Mouse (Mus musculus) heart, embryonic 10.5 days (tissue): ENCODE data around the gene Folr1. TPM values are rescaled to one million over a fixed set of nuclear protein-coding genes. Genes with fewer than 3 reads are reported as not detected.

Experiments
- DNase-seq: peaks from one replicate; pipeline ENCODE4 v3.0.0-alpha.2; 2017; ENCODE audit warnings: low spot score
- H3K27ac ChIP-seq: fragments of 300-500 bp; sonication (generic); 2 replicates; pipeline ENCODE4 v1.5.1; 2016; ENCODE audit warnings: mild to moderate bottlenecking
- H3K27me3 ChIP-seq: fragments of 300-500 bp; sonication (generic); 2 replicates; pipeline ENCODE4 v1.6.1; 2016; ENCODE audit warnings: mild to moderate bottlenecking; ENCODE audit not compliant: poor library complexity, insufficient read depth, severe bottlenecking
- H3K36me3 ChIP-seq: fragments of 300-500 bp; sonication (generic); 2 replicates; pipeline ENCODE4 v1.6.1; 2016; ENCODE audit warnings: mild to moderate bottlenecking, moderate library complexity
- H3K4me1 ChIP-seq: fragments of 300-500 bp; sonication (generic); 2 replicates; pipeline ENCODE4 v1.6.1; 2016; ENCODE audit warnings: mild to moderate bottlenecking
- H3K4me3 ChIP-seq: fragments of 300-500 bp; sonication (generic); 2 replicates; pipeline ENCODE4 v1.5.1; 2016; ENCODE audit warnings: mild to moderate bottlenecking, moderate library complexity
- H3K9me3 ChIP-seq: fragments of 300-500 bp; sonication (generic); 2 replicates; pipeline ENCODE4 v1.6.1; 2016; ENCODE audit warnings: mild to moderate bottlenecking, moderate library complexity
- WGBS: fragments of 180-500 bp; shearing (Covaris S2); methylation state at CpG from one replicate; pipeline ENCODE4 v1.1.7; 2016; 5-methylcytosine and 5-hydroxymethylcytosine counted together
- polyA plus RNA-seq: library from polyadenylated mRNA; unstranded; fragments of >200 nt; fragmentation: Nextera tagmentation; extraction: Ambion mirVana; gene quantifications from 2 replicates; pipeline ENCODE4 v1.2.1, GENCODE M21; 2016

Gene Folr1
- polyA plus RNA-seq, 1 experiment from 2014 or later: 2.1 TPM

GRCm38 (mm10) chr7:101895695-101896094 is 25.1 kb upstream of the Folr1 start:
- Histone ChIP-seq H3K9me3 (no peaks in the 10 kb centered on the region), H3K4me1 (0 out of 2 replicates have a peak, but pooled peaks cover 4% of the 10 kb centered on the region), H3K27ac (peak overlapping the region; percentile 90), H3K4me3 (peak overlapping the region; percentile 66), H3K36me3 (peaks cover 13% of the 10 kb centered on the region), H3K27me3 (no peaks in the 10 kb centered on the region)
- no peak for DNase-seq
- 38% methylated on average over 9 of the region's 9 CpGs for WGBS

GRCm38 (mm10) chr7:101888460-101888859 is 17.9 kb upstream of the Folr1 start:
- Histone ChIP-seq H3K4me1 (0 out of 2 replicates have a peak, but pooled peaks cover 5% of the 10 kb centered on the region), H3K36me3 (no peaks in the 10 kb centered on the region), H3K27ac (no peak overlapping the region), H3K9me3 (no peaks in the 10 kb centered on the region), H3K4me3 (no peak overlapping the region), H3K27me3 (no peaks in the 10 kb centered on the region)
- WGBS: 77% methylated on average over 4 of the region's 4 CpGs
- DNase-seq: no peak

- no peak overlapping the region for H3K4me3 ChIP-seq
- H3K4me1 ChIP-seq: 0 out of 2 replicates have a peak, but pooled peaks cover 5% of the 10 kb centered on the region
- H3K27me3 ChIP-seq: no peaks in the 10 kb centered on the region
- DNase-seq: no peak
- H3K27ac ChIP-seq: no peak overlapping the region
- 76% methylated on average over 6 of the region's 6 CpGs for WGBS
- H3K9me3 ChIP-seq: no peaks in the 10 kb centered on the region
- H3K36me3 ChIP-seq: no peaks in the 10 kb centered on the region
These were observed 15.7 kb upstream of the Folr1 start for GRCm38 (mm10) chr7:101886274-101886673.

GRCm38 (mm10) chr7:101884160-101884559 is 13.6 kb upstream of the Folr1 start:
- H3K27me3 ChIP-seq: no peaks in the 10 kb centered on the region
- no peak for DNase-seq
- H3K4me1 ChIP-seq: 0 out of 2 replicates have a peak, but pooled peaks cover 5% of the 10 kb centered on the region
- H3K27ac ChIP-seq: no peak overlapping the region
- H3K9me3 ChIP-seq: no peaks in the 10 kb centered on the region
- H3K36me3 ChIP-seq: no peaks in the 10 kb centered on the region
- 90% methylated on average over 4 of the region's 4 CpGs for WGBS
- no peak overlapping the region for H3K4me3 ChIP-seq

- H3K4me1 ChIP-seq: 0 out of 2 replicates have a peak, but pooled peaks cover 5% of the 10 kb centered on the region
- no peak overlapping the region for H3K27ac ChIP-seq
- H3K4me3 ChIP-seq: no peak overlapping the region
- H3K27me3 ChIP-seq: no peaks in the 10 kb centered on the region
- no peaks in the 10 kb centered on the region for H3K36me3 ChIP-seq
- DNase-seq: no peak
- WGBS: 63% methylated on average over 9 of the region's 9 CpGs
- no peaks in the 10 kb centered on the region for H3K9me3 ChIP-seq
These were observed 12.0 kb upstream of the Folr1 start for GRCm38 (mm10) chr7:101882413-101883154.

- Histone ChIP-seq H3K4me3 (no peak overlapping the region), H3K27me3 (no peaks in the 10 kb centered on the region), H3K27ac (no peak overlapping the region), H3K36me3 (no peaks in the 10 kb centered on the region), H3K4me1 (0 out of 2 replicates have a peak, but pooled peaks cover 3% of the 10 kb centered on the region), H3K9me3 (no peaks in the 10 kb centered on the region)
- 78% methylated on average over 4 of the region's 4 CpGs for WGBS
- no peak for DNase-seq
These were observed 10.3 kb upstream of the Folr1 start for GRCm38 (mm10) chr7:101880855-101881254.

GRCm38 (mm10) chr7:101875978-101876377 is 5.4 kb upstream of the Folr1 start:
- H3K4me1 ChIP-seq: peaks cover 12% of the 10 kb centered on the region
- DNase-seq: no peak
- no peaks in the 10 kb centered on the region for H3K9me3 ChIP-seq
- H3K27me3 ChIP-seq: no peaks in the 10 kb centered on the region
- no peaks in the 10 kb centered on the region for H3K36me3 ChIP-seq
- 91% methylated on average over 1 of the region's 1 CpGs for WGBS
- H3K27ac ChIP-seq: no peak overlapping the region
- H3K4me3 ChIP-seq: no peak overlapping the region

GRCm38 (mm10) chr7:101871296-101871695 is 708 bp upstream of the Folr1 start:
- Histone ChIP-seq H3K27ac (peak overlapping the region; percentile 59), H3K9me3 (no peaks in the 10 kb centered on the region), H3K4me1 (peaks cover 24% of the 10 kb centered on the region), H3K4me3 (no peak overlapping the region), H3K36me3 (no peaks in the 10 kb centered on the region), H3K27me3 (no peaks in the 10 kb centered on the region)
- DNase-seq: no peak
- 34% methylated on average over 3 of the region's 3 CpGs for WGBS

GRCm38 (mm10) chr7:101869163-101869500 is 1.5 kb downstream of the Folr1 start:
- no peak for DNase-seq
- Histone ChIP-seq H3K36me3 (no peaks in the 10 kb centered on the region), H3K9me3 (no peaks in the 10 kb centered on the region), H3K27me3 (no peaks in the 10 kb centered on the region), H3K27ac (no peak overlapping the region), H3K4me3 (no peak overlapping the region), H3K4me1 (peaks cover 24% of the 10 kb centered on the region)
- 65% methylated on average over 7 of the region's 7 CpGs for WGBS

- Histone ChIP-seq H3K9me3 (no peaks in the 10 kb centered on the region), H3K4me3 (no peak overlapping the region), H3K27ac (peak overlapping the region; percentile 36; the same call in 1 of the 2 replicates), H3K4me1 (peaks cover 24% of the 10 kb centered on the region), H3K36me3 (no peaks in the 10 kb centered on the region), H3K27me3 (no peaks in the 10 kb centered on the region)
- DNase-seq: no peak
- WGBS: 70% methylated on average over 13 of the region's 13 CpGs
These were observed 2.1 kb downstream of the Folr1 start for GRCm38 (mm10) chr7:101868241-101869162.

- 94% methylated on average over 4 of the region's 4 CpGs for WGBS
- Histone ChIP-seq H3K9me3 (no peaks in the 10 kb centered on the region), H3K4me3 (no peak overlapping the region), H3K4me1 (peaks cover 19% of the 10 kb centered on the region), H3K36me3 (no peaks in the 10 kb centered on the region), H3K27me3 (no peaks in the 10 kb centered on the region), H3K27ac (no peak overlapping the region)
- no peak for DNase-seq
These were observed 3.1 kb downstream of the Folr1 start for GRCm38 (mm10) chr7:101867482-101867881.

GRCm38 (mm10) chr7:101866491-101867265 is 3.9 kb downstream of the Folr1 start:
- Histone ChIP-seq H3K27me3 (no peaks in the 10 kb centered on the region), H3K9me3 (no peaks in the 10 kb centered on the region), H3K27ac (no peak overlapping the region), H3K4me1 (peaks cover 19% of the 10 kb centered on the region), H3K4me3 (no peak overlapping the region), H3K36me3 (no peaks in the 10 kb centered on the region)
- WGBS: 76% methylated on average over 11 of the region's 11 CpGs
- DNase-seq: no peak
